Mouse (Mus musculus) fat pad, adult 2 months (tissue): ENCODE data around the gene Creb1.
A peak's percentile ranks its signal among the peaks of the same experiment; 100 is the strongest.
"Not testable (repeated sequence)": the region's sequence is repeated elsewhere in the genome, so short reads cannot be mapped to it uniquely, and the experiment has no call there.

Source experiments
- DNase-seq: peaks from one replicate; pipeline ENCODE4 v3.0.0-alpha.2; 2011; ENCODE audit warnings: low read depth, low spot score; ENCODE audit errors: extremely low read depth

Gene Creb1

DNA sequence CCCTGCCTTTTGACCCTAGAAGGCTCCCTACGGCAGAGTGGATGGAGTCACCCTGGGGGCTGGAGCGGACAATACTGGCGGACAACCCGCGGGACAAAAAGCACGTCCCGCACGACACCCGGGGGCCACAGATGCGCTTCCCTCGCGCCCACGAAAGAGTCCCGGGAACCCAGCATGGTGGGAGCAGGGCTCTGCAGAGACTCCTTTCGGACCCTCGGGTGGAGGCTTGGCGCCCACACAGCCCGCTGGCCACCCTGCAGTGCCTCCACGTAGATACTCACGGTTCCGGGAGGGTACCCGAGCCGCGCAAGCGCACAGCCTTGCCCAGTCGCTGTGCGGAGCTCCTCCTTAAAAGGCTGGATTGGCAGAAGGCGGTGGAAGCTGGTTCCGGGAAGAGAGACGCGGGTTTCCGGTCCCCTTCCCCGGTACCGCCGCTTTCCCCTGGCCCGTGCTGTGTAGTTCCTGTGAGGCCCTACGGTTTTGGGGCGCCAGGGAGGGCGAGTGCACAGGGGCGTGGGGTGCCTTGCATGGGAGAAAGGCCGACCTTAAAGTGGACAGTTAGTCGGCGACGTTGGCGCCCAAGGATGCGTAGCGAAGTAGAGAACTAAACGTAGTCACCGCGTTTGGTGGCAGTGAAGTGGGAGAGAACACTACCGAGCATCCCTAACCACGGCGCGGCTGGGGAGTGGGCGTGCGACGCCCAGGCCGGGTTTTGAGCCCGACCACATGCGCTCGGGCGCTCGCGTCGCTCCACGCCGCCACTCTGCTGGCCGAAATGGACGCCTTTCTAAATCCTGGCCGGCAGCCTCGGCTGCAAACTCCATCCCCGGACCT is 84.7 kb downstream of the Creb1 start, which contains the start of gene Mettl21a:
TSS of gene Mettl21a (minus strand) at position 362 of the 834 bp plus-strand sequence.
- peak; percentile 37 for DNase-seq

DNA sequence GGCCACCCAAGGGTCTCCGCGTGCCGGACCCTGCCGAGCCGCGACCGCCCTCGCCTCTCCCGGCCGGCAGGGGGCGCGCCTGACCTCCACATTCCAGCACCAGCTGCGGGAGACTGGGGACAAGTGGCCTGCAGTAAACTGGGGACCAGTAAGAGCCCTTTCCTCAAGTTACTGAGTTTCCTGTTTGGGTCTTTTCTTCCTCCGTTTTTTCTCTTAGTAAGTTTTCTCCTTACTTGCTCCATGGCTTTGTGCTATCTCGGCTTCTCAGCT is 85.2 kb downstream of the Creb1 start:
- no peak for DNase-seq

DNA sequence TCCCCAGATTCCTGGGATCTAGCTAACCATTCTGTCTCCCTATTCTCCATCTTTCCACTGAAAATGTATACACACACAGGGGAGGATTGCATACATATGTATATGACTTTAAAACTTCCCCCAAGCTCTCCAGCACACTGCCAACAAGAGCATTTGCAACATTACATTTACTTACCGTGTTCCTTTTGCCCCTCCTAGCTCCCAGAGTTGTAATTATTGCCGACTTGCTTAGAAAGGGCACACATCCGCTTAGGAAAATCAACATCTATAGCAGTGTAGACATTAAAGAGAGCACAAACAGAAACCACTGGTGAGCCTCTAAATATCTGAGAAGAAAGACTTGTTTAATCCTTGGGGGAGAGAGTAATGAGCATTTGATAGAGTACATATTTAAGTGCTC is 85.8 kb downstream of the Creb1 start:
- no peak for DNase-seq

DNA sequence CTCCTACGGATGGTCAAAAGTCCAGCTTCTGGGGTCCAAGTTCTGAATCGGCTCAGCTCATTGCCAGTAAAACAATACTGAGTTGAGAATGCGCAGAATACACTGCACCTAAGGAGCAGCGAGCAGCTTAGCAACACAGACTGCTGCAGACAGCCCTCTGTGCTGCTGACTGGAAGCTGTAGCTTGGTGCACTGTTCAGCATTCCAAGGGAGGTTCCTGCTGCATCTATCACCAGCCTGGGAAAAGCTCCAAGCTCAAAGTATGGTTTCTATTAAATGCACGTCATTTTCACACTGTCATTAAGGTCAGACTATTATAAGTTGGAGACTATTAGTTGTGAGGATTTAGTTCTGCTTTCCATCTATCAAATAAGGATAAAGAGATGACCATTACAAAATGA is 88.7 kb downstream of the Creb1 start:
- no peak for DNase-seq

DNA sequence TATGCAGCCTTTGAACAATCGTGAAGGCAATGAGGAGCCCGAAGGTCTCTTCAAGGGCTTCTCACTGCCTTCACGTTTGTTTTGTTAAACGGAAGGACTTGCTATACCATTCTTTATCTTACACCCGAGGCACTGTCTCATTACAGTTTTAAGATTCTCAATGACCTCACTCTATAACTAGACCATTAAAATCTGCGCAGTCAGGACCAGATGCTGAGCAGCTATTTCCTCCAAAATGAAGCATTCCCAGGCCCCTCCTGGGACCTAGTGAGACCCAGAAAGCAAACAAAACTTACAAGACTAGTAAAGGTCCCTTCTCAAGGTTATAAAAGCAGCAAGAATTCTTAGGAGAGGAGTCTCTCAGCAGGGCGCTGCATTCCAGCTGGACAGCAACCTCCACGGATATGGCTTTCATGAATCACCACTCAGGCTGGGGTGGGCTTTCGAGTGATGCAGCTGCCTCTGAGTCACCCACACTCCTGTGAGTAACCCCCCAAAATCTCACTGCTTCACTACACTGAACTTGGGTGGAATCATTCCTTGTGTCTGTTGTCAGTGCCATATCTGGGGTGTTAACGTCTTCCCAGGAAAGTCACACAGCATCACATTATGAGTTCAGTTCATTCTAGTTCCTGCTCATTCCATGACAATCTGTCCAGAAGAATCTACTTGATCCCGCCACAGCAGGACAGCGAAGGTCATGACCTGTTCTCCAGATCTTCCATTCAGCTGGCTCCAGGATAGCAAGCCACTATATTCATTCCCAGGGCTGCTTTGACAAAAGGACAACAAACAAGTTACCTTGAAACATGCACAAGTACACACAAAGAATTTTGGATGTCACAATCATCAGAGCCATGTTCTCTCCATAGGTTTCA is 91.4 kb downstream of the Creb1 start:
- no peak for DNase-seq

DNA sequence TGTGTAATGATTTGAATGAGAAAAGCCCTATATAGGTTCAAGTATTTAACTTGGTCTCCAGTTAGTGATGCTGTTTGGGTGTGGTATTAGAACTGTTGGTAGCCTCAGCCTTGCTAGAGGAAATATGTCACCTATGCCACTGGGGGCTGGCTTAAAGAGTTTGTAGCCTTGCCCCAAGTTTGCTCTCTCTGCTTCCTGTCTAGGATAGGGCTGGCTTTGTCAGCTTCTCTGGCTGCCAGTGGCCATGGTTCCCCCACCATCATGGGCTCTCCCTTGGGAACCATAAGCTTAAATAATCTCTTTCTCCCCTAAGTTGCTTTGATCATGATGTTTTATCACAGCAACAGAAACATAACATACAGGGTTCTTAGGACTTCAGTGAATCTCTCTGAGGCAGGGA is 92.8 kb downstream of the Creb1 start:
- DNase-seq: no peak

DNA sequence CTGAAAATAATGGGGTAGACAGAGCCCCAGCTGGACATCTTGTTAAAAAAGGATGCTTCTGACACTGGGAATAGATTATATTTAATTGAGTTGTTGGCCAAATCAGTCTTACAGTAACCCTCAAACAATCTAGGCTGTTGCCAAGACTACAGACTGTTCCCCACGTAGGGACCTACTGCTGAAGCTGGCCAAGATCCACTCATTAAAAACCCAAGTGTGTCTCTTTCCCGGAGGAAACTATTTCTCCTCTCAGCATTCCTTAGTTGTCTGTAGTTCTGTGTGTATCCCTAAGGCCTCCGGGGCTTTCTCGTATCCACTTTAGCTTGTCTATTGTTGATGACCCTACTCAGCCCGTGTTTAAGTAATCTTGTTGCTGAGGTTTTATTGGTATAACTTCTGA is 99.1 kb downstream of the Creb1 start:
- DNase-seq: no peak

DNA sequence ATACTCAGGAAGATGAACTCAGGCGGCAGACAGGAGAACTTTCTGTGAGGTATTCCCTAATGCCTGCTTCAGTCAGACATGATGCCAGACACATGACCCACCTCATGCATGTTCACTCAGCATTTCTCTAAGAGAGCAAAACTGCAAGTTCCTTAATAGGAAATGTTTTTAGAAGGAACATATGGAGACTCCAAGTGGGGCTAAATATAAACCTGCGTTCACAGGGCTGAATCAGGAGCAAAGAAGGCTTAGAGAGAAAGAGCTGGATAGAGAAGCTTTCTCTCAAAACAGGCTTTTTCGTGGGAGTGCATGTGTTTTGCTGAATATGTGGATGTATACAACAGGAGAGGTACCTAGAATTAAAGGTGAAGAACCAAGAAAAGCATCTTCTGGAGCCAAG is 100.8 kb downstream of the Creb1 start:
- no peak for DNase-seq

DNA sequence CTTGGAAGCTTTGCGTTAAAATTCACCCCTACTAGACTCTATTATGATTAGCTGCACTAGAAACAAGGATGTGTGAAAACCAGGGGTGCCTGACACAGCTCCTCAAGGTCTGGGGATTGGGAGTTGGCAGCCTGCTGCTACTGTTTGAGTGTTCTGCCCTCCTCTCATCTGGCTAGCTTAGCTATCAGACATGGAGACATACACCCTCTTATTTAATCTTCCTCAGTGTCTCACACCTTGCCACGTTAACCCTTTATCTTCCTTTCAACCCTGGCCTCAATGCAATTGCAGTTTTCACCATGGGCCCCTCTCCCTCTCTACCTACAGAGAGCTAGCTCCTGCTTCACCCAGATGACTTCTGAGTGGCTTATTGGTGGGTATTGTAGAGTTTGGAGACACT is 103.2 kb downstream of the Creb1 start:
- DNase-seq: no peak

DNA sequence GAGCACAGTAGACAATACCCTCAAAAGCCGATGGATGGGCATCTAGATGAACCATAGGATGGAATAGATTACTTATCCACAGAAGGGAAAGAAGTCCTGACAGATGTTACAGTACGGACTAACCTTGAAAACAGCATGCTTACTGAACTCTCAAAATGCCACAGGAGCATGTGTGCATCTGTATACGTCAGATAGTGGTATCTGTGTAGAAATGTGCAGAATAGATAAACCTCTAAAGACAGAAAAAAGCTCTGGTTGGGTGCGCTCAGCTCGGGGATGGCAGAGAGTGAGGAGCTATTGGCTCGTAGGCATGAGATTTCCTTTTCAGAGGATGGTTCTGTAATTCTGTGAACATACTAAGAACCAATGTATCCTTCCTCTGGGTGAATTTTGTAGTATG is 106.8 kb downstream of the Creb1 start:
- DNase-seq: no peak

DNA sequence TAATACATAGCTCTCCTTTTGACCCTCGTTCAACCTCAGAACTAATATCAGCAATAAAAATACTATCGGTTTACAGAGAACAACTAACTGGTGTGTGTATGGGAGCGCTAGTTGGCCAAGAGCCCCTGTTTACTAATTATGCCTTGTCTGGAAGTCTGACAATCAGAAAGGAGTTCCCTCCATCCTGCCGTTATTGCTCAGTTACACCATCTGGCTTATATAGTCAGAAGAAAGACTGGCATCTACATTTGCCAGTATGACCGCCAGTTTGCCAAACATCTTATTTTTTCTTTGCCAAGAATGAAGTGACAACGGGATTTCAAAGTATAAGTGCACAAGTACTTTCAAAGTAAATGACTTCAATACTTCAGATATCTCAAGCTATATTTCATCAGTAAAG is 108.6 kb downstream of the Creb1 start:
- no peak for DNase-seq

DNA sequence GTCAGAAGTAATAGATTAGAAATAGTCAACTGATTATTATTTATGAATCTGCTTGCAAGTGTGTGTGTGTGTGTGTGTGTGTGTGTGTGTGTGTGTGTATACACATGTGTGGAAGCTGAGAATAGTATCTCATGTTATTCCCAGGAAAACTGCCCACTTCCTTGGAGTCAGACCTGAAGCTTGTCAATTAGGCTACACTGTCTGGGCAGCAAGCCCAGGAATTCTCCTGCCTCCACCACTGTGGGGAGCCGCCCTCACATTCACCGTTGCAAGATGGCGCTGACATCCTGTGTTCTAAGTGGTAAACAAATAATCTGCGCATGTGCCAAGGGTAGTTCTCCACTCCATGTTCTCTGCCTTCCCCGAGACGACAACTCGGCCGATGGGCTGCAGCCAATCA is 110.1 kb downstream of the Creb1 start:
- DNase-seq: not testable (repeated sequence)

DNA sequence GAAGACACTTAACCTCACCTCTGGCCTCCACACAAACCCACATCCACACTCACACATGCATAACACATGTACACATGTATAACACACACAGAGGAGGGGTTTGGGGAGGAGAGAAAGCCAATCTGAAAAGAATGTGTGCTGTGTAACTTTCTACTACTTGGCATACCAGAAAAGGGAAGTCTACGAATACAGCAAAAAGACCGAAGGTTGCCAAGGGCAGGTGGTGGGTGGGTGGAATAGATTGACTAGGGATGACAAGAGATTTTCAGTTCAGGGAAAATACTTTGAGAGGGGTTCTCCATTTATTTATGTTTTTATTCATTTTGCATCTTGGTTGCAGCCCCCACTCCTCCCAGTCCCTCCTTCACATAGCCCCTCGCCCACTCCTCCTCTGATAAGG is 112.1 kb downstream of the Creb1 start:
- no peak for DNase-seq

DNA sequence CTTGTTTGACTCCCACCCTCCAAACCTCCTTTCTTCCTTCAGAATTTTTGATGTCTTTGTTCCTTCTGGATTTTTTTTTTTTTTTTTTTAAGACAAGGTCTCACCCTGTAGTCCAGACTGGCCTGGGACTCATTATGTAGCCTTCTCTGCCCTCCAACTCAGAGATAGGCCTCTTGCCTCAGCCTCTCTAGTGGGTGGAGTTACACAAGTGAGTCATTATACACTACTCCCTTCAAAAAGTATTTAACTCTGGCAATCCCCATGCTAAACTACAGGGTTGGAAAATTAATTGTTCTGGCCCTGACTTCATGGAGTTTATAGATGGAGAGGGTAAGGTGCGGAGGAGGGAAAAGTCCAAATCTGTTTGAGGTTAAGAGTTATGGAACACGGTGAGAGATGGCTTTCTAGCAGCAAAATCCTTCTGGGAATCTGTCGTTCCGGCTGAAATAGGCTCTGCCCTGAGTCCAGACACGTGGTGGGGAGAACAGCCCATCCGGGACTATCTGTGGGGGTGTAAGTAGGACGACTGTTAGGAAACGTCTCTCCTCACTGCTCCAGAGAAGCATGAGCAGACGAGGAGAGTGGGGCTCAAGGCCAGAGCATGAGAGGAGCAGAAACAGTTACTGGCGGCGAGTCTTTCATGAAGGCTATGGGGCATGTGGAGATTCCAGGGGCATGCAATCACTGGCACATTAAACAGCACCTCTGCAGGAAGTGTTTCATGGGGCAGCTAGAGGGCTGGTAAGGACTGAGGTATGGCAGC is 117.1 kb downstream of the Creb1 start:
- no peak for DNase-seq

DNA sequence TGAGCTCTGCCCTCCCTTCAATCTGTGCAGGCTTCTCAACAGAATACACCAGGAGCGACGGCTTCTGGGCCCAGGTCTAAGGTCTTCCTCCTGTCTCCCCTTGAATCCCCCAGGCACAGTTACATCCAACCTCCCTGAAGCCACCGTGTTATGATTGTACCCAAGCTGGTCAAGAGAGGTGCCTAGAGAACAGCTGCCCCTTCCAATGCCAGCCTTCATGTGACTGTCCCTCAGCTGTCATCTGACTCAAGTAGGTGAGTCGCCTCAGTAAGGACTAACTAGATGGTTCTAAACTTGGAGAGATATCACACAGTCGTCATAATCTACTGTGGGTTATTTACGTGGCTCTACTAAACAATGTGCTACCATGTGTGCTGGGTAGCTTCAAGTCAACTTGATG is 121.3 kb downstream of the Creb1 start:
- DNase-seq: no peak
